Mouse (Mus musculus) MEL (cell line): ENCODE results near the gene Ergic1. TPM values are rescaled to one million over a fixed set of nuclear protein-coding genes. Genes with fewer than 3 reads are reported as not detected.
A peak's percentile ranks its signal among the peaks of the same experiment; 100 is the strongest.

Experiments used
- DNase-seq: peaks from one replicate; pipeline ENCODE4 v3.0.0; 2011; ENCODE audit warnings: low read depth, low spot score
- H3K27ac ChIP-seq: 2 replicates; pipeline ENCODE4 v1.5.1; 2012; ENCODE audit warnings: low read depth, mild to moderate bottlenecking, control low read depth, low read length, moderate library complexity; ENCODE audit not compliant: control insufficient read depth
- H3K27me3 ChIP-seq, 2 experiments: fragments of 150-350 bp in 1 of 2; sonication (generic) in 1 of 2; 2 replicates each; pipeline ENCODE4 v1.6.1; 2012; ENCODE audit warnings: low read length in 2 of 2, mild to moderate bottlenecking in 2 of 2, improper control_type of control experiment in 1 of 2, moderate library complexity in 1 of 2; ENCODE audit not compliant: insufficient read depth in 2 of 2, control insufficient read depth in 1 of 2
- H3K36me3 ChIP-seq, 2 experiments: 2 replicates each; pipeline ENCODE4 v1.6.1; 2012 to 2014; ENCODE audit warnings: low read length in 2 of 2, improper control_type of control experiment in 1 of 2, inconsistent platforms in 1 of 2, mild to moderate bottlenecking in 1 of 2; ENCODE audit not compliant: insufficient read depth in 2 of 2, control insufficient read depth in 1 of 2
- H3K4me1 ChIP-seq, 2 experiments: fragments of 150-350 bp in 1 of 2; sonication (generic) in 1 of 2; 2 replicates each; pipeline ENCODE4 v1.6.1; 2012; ENCODE audit warnings: low read length in 2 of 2, improper control_type of control experiment in 1 of 2, mild to moderate bottlenecking in 1 of 2; ENCODE audit not compliant: insufficient read depth in 2 of 2, control insufficient read depth in 1 of 2
- H3K4me3 ChIP-seq, 2 experiments: fragments of 150-350 bp in 1 of 2; sonication (generic) in 1 of 2; 2 replicates each; pipeline ENCODE4 v1.5.1; 2012; ENCODE audit warnings: low read depth in 2 of 2, low read length in 2 of 2, mild to moderate bottlenecking in 2 of 2, moderate library complexity in 2 of 2, control low read depth in 1 of 2, improper control_type of control experiment in 1 of 2; ENCODE audit not compliant: control insufficient read depth in 1 of 2, insufficient read depth in 1 of 2
- H3K79me2 ChIP-seq: 2 replicates; pipeline ENCODE4 v1.6.1; 2012; ENCODE audit warnings: mild to moderate bottlenecking, low read length, moderate library complexity; ENCODE audit not compliant: control insufficient read depth, poor library complexity, insufficient read depth
- H3K9ac ChIP-seq: 2 replicates; pipeline ENCODE4 v1.6.1; 2012; ENCODE audit warnings: low read depth, mild to moderate bottlenecking, control low read depth, low read length, moderate library complexity; ENCODE audit not compliant: control insufficient read depth, poor library complexity, severe bottlenecking
- H3K9me3 ChIP-seq: fragments of 150-350 bp; sonication (generic); replicated peaks from 2 replicates; pipeline ENCODE4 v1.6.1; 2012; ENCODE audit warnings: mild to moderate bottlenecking, low read length, improper control_type of control experiment, moderate library complexity; ENCODE audit not compliant: insufficient read depth
- BHLHE40 ChIP-seq: IDR thresholded peaks from 2 replicates; pipeline ENCODE4 v1.6.1; 2012; ENCODE audit warnings: low read depth, mild to moderate bottlenecking, inconsistent platforms, low read length, improper control_type of control experiment, borderline replicate concordance
- CHD2 ChIP-seq: IDR thresholded peaks from 2 replicates; pipeline ENCODE4 v1.6.1; 2011; ENCODE audit warnings: low read length, improper control_type of control experiment
- CTCF ChIP-seq, 3 experiments: IDR thresholded peaks in 2 of 3; conservative IDR thresholded peaks in 1 of 3; 2 replicates each; pipeline ENCODE4 v1.5.1; 2011 to 2012; ENCODE audit warnings: low read length in 3 of 3, low read depth in 2 of 3, mild to moderate bottlenecking in 2 of 3, improper control_type of control experiment in 1 of 3, inconsistent platforms in 1 of 3, mixed read lengths in 1 of 3, moderate library complexity in 1 of 3; ENCODE audit not compliant: control insufficient read depth in 1 of 3, insufficient read depth in 1 of 3, poor library complexity in 1 of 3, severe bottlenecking in 1 of 3
- E2F4 ChIP-seq: IDR thresholded peaks from 2 replicates; pipeline ENCODE4 v1.6.1; 2011; ENCODE audit warnings: low read depth, low read length, improper control_type of control experiment, borderline replicate concordance
- EP300 ChIP-seq, 2 experiments: IDR thresholded peaks; 2 replicates each; pipeline ENCODE4 v1.6.1; 2011; ENCODE audit warnings: improper control_type of control experiment in 2 of 2, low read length in 2 of 2, low read depth in 1 of 2, mild to moderate bottlenecking in 1 of 2
- ETS1 ChIP-seq: IDR thresholded peaks from 2 replicates; pipeline ENCODE4 v1.6.1; 2012; ENCODE audit warnings: low read depth, mild to moderate bottlenecking, inconsistent platforms, low read length, improper control_type of control experiment, moderate library complexity
- GABPA ChIP-seq: IDR thresholded peaks from 2 replicates; pipeline ENCODE4 v1.6.1; 2012; ENCODE audit warnings: low read depth, mild to moderate bottlenecking, inconsistent platforms, low read length, improper control_type of control experiment, moderate library complexity
- GATA1 ChIP-seq: IDR thresholded peaks from 2 replicates; pipeline ENCODE4 v1.6.1; 2011; ENCODE audit warnings: low read depth, low read length, improper control_type of control experiment
- JUND ChIP-seq: IDR thresholded peaks from 2 replicates; pipeline ENCODE4 v1.6.1; 2011; ENCODE audit warnings: low read depth, mild to moderate bottlenecking, improper control_type of control experiment, low read length
- KAT2A ChIP-seq: conservative IDR thresholded peaks from 2 replicates; pipeline ENCODE4 v1.6.1; 2012; ENCODE audit warnings: low read depth, low read length, improper control_type of control experiment, inconsistent platforms
- MAFK ChIP-seq: IDR thresholded peaks from 2 replicates; pipeline ENCODE4 v1.6.1; 2011; ENCODE audit warnings: low read depth, mild to moderate bottlenecking, low read length, improper control_type of control experiment, borderline replicate concordance
- MAX ChIP-seq: IDR thresholded peaks from 2 replicates; pipeline ENCODE4 v1.6.1; 2011; ENCODE audit warnings: low read length, improper control_type of control experiment
- MEF2A ChIP-seq: IDR thresholded peaks from 2 replicates; pipeline ENCODE4 v1.6.1; 2014; ENCODE audit warnings: low read depth, mild to moderate bottlenecking, inconsistent platforms, low read length, improper control_type of control experiment; ENCODE audit not compliant: poor library complexity, insufficient replicate concordance, severe bottlenecking; ENCODE audit errors: extremely low read depth
- MXI1 ChIP-seq: IDR thresholded peaks from 2 replicates; pipeline ENCODE4 v1.6.1; 2011; ENCODE audit warnings: mild to moderate bottlenecking, low read depth, low read length, improper control_type of control experiment
- MYB ChIP-seq: IDR thresholded peaks from 2 replicates; pipeline ENCODE4 v1.6.1; 2011; ENCODE audit warnings: mild to moderate bottlenecking, low read depth, low read length, improper control_type of control experiment
- MYC ChIP-seq: IDR thresholded peaks from 2 replicates; pipeline ENCODE4 v1.6.1; 2011; ENCODE audit warnings: low read depth, mild to moderate bottlenecking, low read length, improper control_type of control experiment, moderate library complexity
- NELFE ChIP-seq: IDR thresholded peaks from 2 replicates; pipeline ENCODE4 v1.6.1; 2011; ENCODE audit warnings: low read depth, low read length, improper control_type of control experiment
- NRF1 ChIP-seq: IDR thresholded peaks from 2 replicates; pipeline ENCODE4 v1.6.1; 2014; ENCODE audit warnings: low read depth, mild to moderate bottlenecking, inconsistent platforms, low read length, improper control_type of control experiment, moderate library complexity; ENCODE audit not compliant: poor library complexity, insufficient read depth, severe bottlenecking
- POLR2A ChIP-seq, 2 experiments: IDR thresholded peaks; 2 replicates each; pipeline ENCODE4 v1.6.1; 2011 to 2012; ENCODE audit warnings: low read length in 2 of 2, mild to moderate bottlenecking in 2 of 2, control low read depth in 1 of 2, improper control_type of control experiment in 1 of 2, low read depth in 1 of 2, moderate library complexity in 1 of 2; ENCODE audit not compliant: control insufficient read depth in 1 of 2, insufficient read depth in 1 of 2, poor library complexity in 1 of 2
- POLR2AphosphoS5 ChIP-seq: IDR thresholded peaks from 2 replicates; pipeline ENCODE4 v1.6.1; 2012; ENCODE audit warnings: low read depth, borderline replicate concordance, mild to moderate bottlenecking, inconsistent platforms, low read length, moderate library complexity, mixed read lengths
- RAD21 ChIP-seq: IDR thresholded peaks from 2 replicates; pipeline ENCODE4 v1.6.1; 2011; ENCODE audit warnings: mild to moderate bottlenecking, low read depth, low read length, improper control_type of control experiment
- RCOR1 ChIP-seq: IDR thresholded peaks from 2 replicates; pipeline ENCODE4 v1.6.1; 2012; ENCODE audit warnings: low read depth, mild to moderate bottlenecking, inconsistent platforms, low read length, improper control_type of control experiment
- SIN3A ChIP-seq: IDR thresholded peaks from 2 replicates; pipeline ENCODE4 v1.6.1; 2012; ENCODE audit warnings: low read length, improper control_type of control experiment, inconsistent platforms
- SMC3 ChIP-seq: IDR thresholded peaks from 2 replicates; pipeline ENCODE4 v1.6.1; 2011; ENCODE audit warnings: low read depth, low read length, improper control_type of control experiment
- TBP ChIP-seq: IDR thresholded peaks from 2 replicates; pipeline ENCODE4 v1.8.0; 2011; ENCODE audit warnings: low read depth, low read length, improper control_type of control experiment
- TCF12 ChIP-seq: IDR thresholded peaks from 2 replicates; pipeline ENCODE4 v1.6.1; 2014; ENCODE audit warnings: low read depth, mild to moderate bottlenecking, inconsistent platforms, low read length, improper control_type of control experiment, moderate library complexity
- USF1 ChIP-seq: IDR thresholded peaks from 2 replicates; pipeline ENCODE4 v1.6.1; 2014; ENCODE audit warnings: low read depth, mild to moderate bottlenecking, inconsistent platforms, low read length, improper control_type of control experiment, moderate library complexity
- ZKSCAN1 ChIP-seq: IDR thresholded peaks from 2 replicates; pipeline ENCODE4 v1.6.1; 2012; ENCODE audit warnings: low read depth, mild to moderate bottlenecking, inconsistent platforms, low read length, improper control_type of control experiment, moderate library complexity
- ZMIZ1 ChIP-seq: IDR thresholded peaks from 2 replicates; pipeline ENCODE4 v1.6.1; 2012; ENCODE audit warnings: low read depth, mild to moderate bottlenecking, inconsistent platforms, low read length, improper control_type of control experiment, moderate library complexity
- polyA plus RNA-seq, 2 experiments: library from polyadenylated mRNA; stranded (reverse) in 1 of 2; unstranded in 1 of 2; fragments of >175 nt in 1 of 2; fragments of >200 nt in 1 of 2; gene quantifications; 2 replicates each; pipeline versions ENCODE4 v1.2.1 to v1.2.4; 2012; ENCODE audit warnings: low replicate concordance in 2 of 2, low read depth in 1 of 2; ENCODE audit not compliant: insufficient read length in 2 of 2, insufficient read depth in 1 of 2, missing spikeins in 1 of 2
- total RNA-seq: library from RNA; depleted of rRNA; stranded (reverse); fragments of 300-350 nt; gene quantifications from 2 replicates; pipeline ENCODE4 v1.2.3, GENCODE M21; 2012

The Ergic1 gene
- total and polyA plus RNA-seq, 3 experiments: 78.5 to 730 (median 95.6) TPM

- no peak overlapping the region for H3K9ac ChIP-seq
- H3K36me3 ChIP-seq: peaks cover 0 to 34% of the 10 kb centered on the region in 2 experiments; a peak in 2 of 4 replicates
- peaks cover 20 to 49% of the 10 kb centered on the region in 2 experiments for H3K4me1 ChIP-seq
- no peaks in the 10 kb centered on the region for H3K79me2 ChIP-seq
- no peaks in the 10 kb centered on the region for H3K9me3 ChIP-seq
- no peak overlapping the region for H3K27ac ChIP-seq
- peak; percentile 35; the same call in 1 of the 2 replicates for TF ChIP-seq GATA1
- peak; percentile 39; the same call in 1 of the 2 replicates for TF ChIP-seq TCF12
- peak; percentile 27 to 57; a peak in 3 of 4 replicates for TF ChIP-seq EP300 (IDR thresholded peaks at IDR 0.05; ENCODE audit: low read depth in 1 of 2, low read length in 2 of 2)
- TF ChIP-seq NRF1: no peak
- TF ChIP-seq MYC: 0 out of 2 replicates have a peak, but pooled peaks have one; percentile 56
- no peak for TF ChIP-seq KAT2A
- TF ChIP-seq MAFK: no peak
- TF ChIP-seq MXI1: peak; percentile 57; the same call in 1 of the 2 replicates
- peak; percentile 93 for TF ChIP-seq BHLHE40
- no peak for TF ChIP-seq USF1
- no peak for TF ChIP-seq GABPA
- no peak for TF ChIP-seq TBP
- TF ChIP-seq MAX: peak; percentile 57; the same call in 1 of the 2 replicates
- TF ChIP-seq ZKSCAN1: no peak
- peak; percentile 52 for TF ChIP-seq SIN3A
- TF ChIP-seq MYB: no peak
- TF ChIP-seq ETS1: peak; percentile 79; the same call in 1 of the 2 replicates
- no peaks in the 10 kb centered on the region for H3K27me3 ChIP-seq
- DNase-seq: peak; percentile 71
- H3K4me3 ChIP-seq: no peak overlapping the region
Observed at GRCm38 (mm10) chr17:26532476-26533045, 28.7 kb upstream of the Ergic1 start.

DNA sequence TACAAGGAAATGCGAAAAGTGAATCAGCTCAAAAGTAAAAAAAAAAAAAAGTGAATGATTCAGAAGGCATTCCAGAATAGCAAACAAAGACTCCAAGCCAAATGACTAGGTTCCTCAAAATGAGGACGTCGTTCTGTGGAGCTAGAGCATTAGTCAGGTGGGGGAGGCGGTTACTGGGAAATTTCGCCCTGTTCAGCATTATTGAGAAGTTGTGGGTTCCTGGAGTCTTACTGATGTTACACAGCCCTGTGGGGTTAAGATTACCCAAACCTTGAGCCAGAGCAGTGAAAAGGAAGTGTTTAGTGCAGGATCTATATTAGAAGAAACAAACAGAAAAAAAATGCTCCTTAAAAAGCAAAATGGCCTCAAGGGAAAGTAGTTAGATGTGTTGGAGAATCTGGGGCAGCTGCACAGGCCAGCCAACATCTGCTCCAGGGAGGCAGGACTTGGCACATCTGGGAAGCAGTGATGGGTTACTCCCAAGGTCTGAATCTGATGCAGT is 27.4 kb upstream of the Ergic1 start:
- no peaks in the 10 kb centered on the region for H3K9me3 ChIP-seq
- peak; percentile 88 for DNase-seq
- H3K27me3 ChIP-seq: no peaks in the 10 kb centered on the region
- H3K36me3 ChIP-seq: peaks cover 0 to 38% of the 10 kb centered on the region in 2 experiments; a peak in 2 of 4 replicates
- H3K9ac ChIP-seq: no peak overlapping the region
- H3K4me1 ChIP-seq: peaks cover 20 to 50% of the 10 kb centered on the region in 2 experiments
- H3K4me3 ChIP-seq: no peak overlapping the region
- no peaks in the 10 kb centered on the region; the same call in 1 of the 2 replicates for H3K79me2 ChIP-seq
- peak overlapping the region; percentile 52 for H3K27ac ChIP-seq
- TF ChIP-seq MAX (no peak), NELFE (no peak; the same call in 1 of the 2 replicates), CTCF (IDR thresholded peaks at IDR 0.05 in 2 of 3, conservative IDR thresholded peaks at IDR 0.05 in 1 of 3; ENCODE audit: control insufficient read depth in 1 of 3, insufficient read depth in 1 of 3, low read depth in 2 of 3, low read length in 3 of 3, poor library complexity in 1 of 3, severe bottlenecking in 1 of 3) (no peak), CHD2 (no peak), MYB (no peak), RAD21 (no peak), POLR2A (IDR thresholded peaks at IDR 0.05; ENCODE audit: control insufficient read depth in 1 of 2, insufficient read depth in 1 of 2, low read depth in 1 of 2, low read length in 2 of 2, poor library complexity in 1 of 2) (no peak), ETS1 (peak; percentile 74), MYC (no peak), MAFK (peak; percentile 75; the same call in 1 of the 2 replicates), SMC3 (no peak), RCOR1 (no peak), POLR2AphosphoS5 (no peak), JUND (no peak), MEF2A (no peak), ZMIZ1 (no peak), GATA1 (no peak; the same call in 1 of the 2 replicates), USF1 (0 out of 2 replicates have a peak, but pooled peaks have one; percentile 37), E2F4 (no peak)
